Mouse (Mus musculus): ENCODE results near the gene Psme1. TPM values are rescaled to one million over a fixed set of nuclear protein-coding genes. Genes with fewer than 3 reads are reported as not detected.

The Psme1 gene
- polyA plus RNA-seq (2015; fragmentation: Nextera tagmentation; extraction: Ambion mirVana): 156 and 168 TPM in 2 replicates

GRCm38 (mm10) chr14:55577871-55578667 lies at the start of gene Psme1:
TSS of gene Psme1 (plus strand) at chr14:55578123.
- H3K27me3 ChIP-seq (ENCODE audit: insufficient read depth, low read length): no peaks in the 10 kb centered on the region
- peak within 1 kb of the TSS; percentile 79 for H3K4me3 ChIP-seq (ENCODE audit: low read length)
- peak within 1 kb of the TSS; percentile 83 for H3K27ac ChIP-seq (ENCODE audit: low read length)
- H3K4me1 ChIP-seq (ENCODE audit: insufficient read depth, low read length): peaks cover 22% of the 10 kb centered on the region
- H3K36me3 ChIP-seq (ENCODE audit: insufficient read depth, low read length): peaks cover 19% of the 10 kb centered on the region
- ATAC-seq (ENCODE audit: low FRiP score, low TSS enrichment): peak; percentile 93
- H3K9me3 ChIP-seq (ENCODE audit: low read length): no peaks in the 10 kb centered on the region
- H3K9ac ChIP-seq (replicated peaks; ENCODE audit: low read length): peak within 1 kb of the TSS; percentile 92
- peak within 1 kb of the TSS; percentile 82 for H3K4me2 ChIP-seq (replicated peaks; ENCODE audit: low read depth, low read length)
- WGBS: under 1% methylated on average over 26 of the region's 32 CpGs

GRCm38 (mm10) chr14:55536116-55536745 lies 41.7 kb upstream of the Psme1 start:
- WGBS: 50% methylated on average over 6 of the region's 6 CpGs
- Histone ChIP-seq H3K4me2 (replicated peaks; ENCODE audit: low read depth, low read length) (no peak overlapping the region), H3K36me3 (ENCODE audit: insufficient read depth, low read length) (no peaks in the 10 kb centered on the region), H3K4me3 (ENCODE audit: low read length) (no peak overlapping the region), H3K27ac (ENCODE audit: low read length) (no peak overlapping the region), H3K27me3 (ENCODE audit: insufficient read depth, low read length) (no peaks in the 10 kb centered on the region), H3K9me3 (ENCODE audit: low read length) (no peaks in the 10 kb centered on the region), H3K4me1 (ENCODE audit: insufficient read depth, low read length) (peaks cover 6% of the 10 kb centered on the region), H3K9ac (replicated peaks; ENCODE audit: low read length) (no peak overlapping the region)
- no peak for ATAC-seq (ENCODE audit: low FRiP score, low TSS enrichment)

GRCm38 (mm10) chr14:55540067-55540786 lies 37.7 kb upstream of the Psme1 start, which contains the start of gene Pck2:
TSS of gene Pck2 (plus strand) at chr14:55540266.
- Histone ChIP-seq H3K4me1 (ENCODE audit: insufficient read depth, low read length) (peaks cover 12% of the 10 kb centered on the region), H3K4me2 (replicated peaks; ENCODE audit: low read depth, low read length) (peak within 1 kb of the TSS; percentile 64), H3K27me3 (ENCODE audit: insufficient read depth, low read length) (no peaks in the 10 kb centered on the region), H3K27ac (ENCODE audit: low read length) (peak within 1 kb of the TSS; percentile 93), H3K9ac (replicated peaks; ENCODE audit: low read length) (peak within 1 kb of the TSS; percentile 77), H3K36me3 (ENCODE audit: insufficient read depth, low read length) (peaks cover 26% of the 10 kb centered on the region), H3K9me3 (ENCODE audit: low read length) (no peaks in the 10 kb centered on the region), H3K4me3 (ENCODE audit: low read length) (peak within 1 kb of the TSS; percentile 64)
- 0% methylated on average over 32 of the region's 32 CpGs for WGBS
- peak; percentile 98 for ATAC-seq (ENCODE audit: low FRiP score, low TSS enrichment)

GRCm38 (mm10) chr14:55540787-55541321 lies 37.1 kb upstream of the Psme1 start:
- Histone ChIP-seq H3K4me1 (ENCODE audit: insufficient read depth, low read length) (peaks cover 12% of the 10 kb centered on the region), H3K36me3 (ENCODE audit: insufficient read depth, low read length) (peaks cover 32% of the 10 kb centered on the region), H3K27me3 (ENCODE audit: insufficient read depth, low read length) (no peaks in the 10 kb centered on the region), H3K4me3 (ENCODE audit: low read length) (peak overlapping the region; percentile 64), H3K4me2 (replicated peaks; ENCODE audit: low read depth, low read length) (peak overlapping the region; percentile 64), H3K9ac (replicated peaks; ENCODE audit: low read length) (peak overlapping the region; percentile 77), H3K27ac (ENCODE audit: low read length) (peak overlapping the region; percentile 93), H3K9me3 (ENCODE audit: low read length) (no peaks in the 10 kb centered on the region)
- peak; percentile 47 for ATAC-seq (ENCODE audit: low FRiP score, low TSS enrichment)
- 4% methylated on average over 10 of the region's 10 CpGs for WGBS

- H3K9ac ChIP-seq (replicated peaks; ENCODE audit: low read length): no peak overlapping the region
- H3K27me3 ChIP-seq (ENCODE audit: insufficient read depth, low read length): no peaks in the 10 kb centered on the region
- no peak overlapping the region for H3K4me2 ChIP-seq (replicated peaks; ENCODE audit: low read depth, low read length)
- no peaks in the 10 kb centered on the region for H3K9me3 ChIP-seq (ENCODE audit: low read length)
- H3K36me3 ChIP-seq (ENCODE audit: insufficient read depth, low read length): peaks cover 40% of the 10 kb centered on the region
- peaks cover 12% of the 10 kb centered on the region for H3K4me1 ChIP-seq (ENCODE audit: insufficient read depth, low read length)
- H3K4me3 ChIP-seq (ENCODE audit: low read length): no peak overlapping the region
- H3K27ac ChIP-seq (ENCODE audit: low read length): no peak overlapping the region
- no peak for ATAC-seq (ENCODE audit: low FRiP score, low TSS enrichment)
- 96% methylated on average over 12 of the region's 12 CpGs for WGBS
Observed at GRCm38 (mm10) chr14:55542268-55542667, 35.7 kb upstream of the Psme1 start.

- Histone ChIP-seq H3K9me3 (ENCODE audit: low read length) (no peaks in the 10 kb centered on the region), H3K4me3 (ENCODE audit: low read length) (no peak overlapping the region), H3K36me3 (ENCODE audit: insufficient read depth, low read length) (peaks cover 59% of the 10 kb centered on the region), H3K4me2 (replicated peaks; ENCODE audit: low read depth, low read length) (no peak overlapping the region), H3K27ac (ENCODE audit: low read length) (no peak overlapping the region), H3K27me3 (ENCODE audit: insufficient read depth, low read length) (no peaks in the 10 kb centered on the region), H3K4me1 (ENCODE audit: insufficient read depth, low read length) (peaks cover 12% of the 10 kb centered on the region), H3K9ac (replicated peaks; ENCODE audit: low read length) (no peak overlapping the region)
- no peak for ATAC-seq (ENCODE audit: low FRiP score, low TSS enrichment)
- 85% methylated on average over 9 of the region's 9 CpGs for WGBS
Observed at GRCm38 (mm10) chr14:55544334-55544733, 33.6 kb upstream of the Psme1 start.

- no peaks in the 10 kb centered on the region for H3K27me3 ChIP-seq (ENCODE audit: insufficient read depth, low read length)
- H3K27ac ChIP-seq (ENCODE audit: low read length): no peak overlapping the region
- no peaks in the 10 kb centered on the region for H3K4me1 ChIP-seq (ENCODE audit: insufficient read depth, low read length)
- no peaks in the 10 kb centered on the region for H3K9me3 ChIP-seq (ENCODE audit: low read length)
- no peak overlapping the region for H3K4me2 ChIP-seq (replicated peaks; ENCODE audit: low read depth, low read length)
- no peak for ATAC-seq (ENCODE audit: low FRiP score, low TSS enrichment)
- peaks cover 41% of the 10 kb centered on the region for H3K36me3 ChIP-seq (ENCODE audit: insufficient read depth, low read length)
- H3K9ac ChIP-seq (replicated peaks; ENCODE audit: low read length): no peak overlapping the region
- WGBS: 92% methylated on average over 6 of the region's 6 CpGs
- H3K4me3 ChIP-seq (ENCODE audit: low read length): no peak overlapping the region
Observed at GRCm38 (mm10) chr14:55550191-55550590, 27.7 kb upstream of the Psme1 start.

GRCm38 (mm10) chr14:55551347-55551746 lies 26.6 kb upstream of the Psme1 start:
- Histone ChIP-seq H3K9me3 (ENCODE audit: low read length) (no peaks in the 10 kb centered on the region), H3K4me1 (ENCODE audit: insufficient read depth, low read length) (no peaks in the 10 kb centered on the region), H3K27me3 (ENCODE audit: insufficient read depth, low read length) (no peaks in the 10 kb centered on the region), H3K4me2 (replicated peaks; ENCODE audit: low read depth, low read length) (no peak overlapping the region), H3K9ac (replicated peaks; ENCODE audit: low read length) (no peak overlapping the region), H3K4me3 (ENCODE audit: low read length) (no peak overlapping the region), H3K27ac (ENCODE audit: low read length) (no peak overlapping the region), H3K36me3 (ENCODE audit: insufficient read depth, low read length) (peaks cover 31% of the 10 kb centered on the region)
- WGBS: 67% methylated on average over 5 of the region's 5 CpGs
- no peak for ATAC-seq (ENCODE audit: low FRiP score, low TSS enrichment)

GRCm38 (mm10) chr14:55551794-55552193 lies 26.1 kb upstream of the Psme1 start:
- H3K4me3 ChIP-seq (ENCODE audit: low read length): no peak overlapping the region
- H3K27ac ChIP-seq (ENCODE audit: low read length): no peak overlapping the region
- WGBS: 94% methylated on average over 8 of the region's 8 CpGs
- H3K4me2 ChIP-seq (replicated peaks; ENCODE audit: low read depth, low read length): no peak overlapping the region
- ATAC-seq (ENCODE audit: low FRiP score, low TSS enrichment): no peak
- no peaks in the 10 kb centered on the region for H3K9me3 ChIP-seq (ENCODE audit: low read length)
- H3K36me3 ChIP-seq (ENCODE audit: insufficient read depth, low read length): peaks cover 27% of the 10 kb centered on the region
- no peaks in the 10 kb centered on the region for H3K4me1 ChIP-seq (ENCODE audit: insufficient read depth, low read length)
- H3K27me3 ChIP-seq (ENCODE audit: insufficient read depth, low read length): no peaks in the 10 kb centered on the region
- no peak overlapping the region for H3K9ac ChIP-seq (replicated peaks; ENCODE audit: low read length)

Data from kidney, embryonic 16.5 days (tissue).